Mouse (Mus musculus): ENCODE data around the gene Gchfr.

GRCm38 (mm10) chr2:119182914-119183313, 15.3 kb downstream of the Gchfr start:
- TF ChIP-seq POLR2A (IDR thresholded peaks at IDR 0.05; ENCODE audit: borderline replicate concordance, low read depth, low read length), result no peak
- no peak for TF ChIP-seq CTCF (IDR thresholded peaks at IDR 0.05; ENCODE audit: low read depth, low read length)

All from bone marrow macrophage, adult 2 months (primary cell).